Mouse (Mus musculus) liver, embryonic 16.5 days (tissue): ENCODE measurements around the gene Gp9. TPM values are rescaled to one million over a fixed set of nuclear protein-coding genes. Genes with fewer than 3 reads are reported as not detected.
"Not testable (repeated sequence)": the region's sequence is repeated elsewhere in the genome, so short reads cannot be mapped to it uniquely, and the experiment has no call there.

Experiments
- ATAC-seq: fragments of 200-750 bp; cut with Nextera tagmentation; 2 replicates; pipeline ENCODE4 v1.8.0; 2017; ENCODE audit warnings: low read depth, mild to moderate bottlenecking, moderate number of reproducible peaks, moderate library complexity
- H3K27ac ChIP-seq: fragments of 300-500 bp; sonication (generic); 2 replicates; pipeline ENCODE4 v1.5.1; 2014; ENCODE audit warnings: mild to moderate bottlenecking, low read length
- H3K27me3 ChIP-seq: fragments of 300-500 bp; sonication (generic); 2 replicates; pipeline ENCODE4 v1.6.1; 2014; ENCODE audit warnings: low read depth, low read length, mixed read lengths; ENCODE audit not compliant: control insufficient read depth, insufficient read depth
- H3K36me3 ChIP-seq: fragments of 300-500 bp; sonication (generic); 2 replicates; pipeline ENCODE4 v1.6.1; 2014; ENCODE audit warnings: mild to moderate bottlenecking; ENCODE audit not compliant: control insufficient read depth, insufficient read depth
- H3K4me1 ChIP-seq: fragments of 300-500 bp; sonication (generic); 2 replicates; pipeline ENCODE4 v1.6.1; 2014; ENCODE audit warnings: low read depth, low read length, mixed read lengths; ENCODE audit not compliant: control insufficient read depth
- H3K4me2 ChIP-seq: fragments of 300-500 bp; sonication (generic); 2 replicates; pipeline ENCODE4 v1.6.1; 2014; ENCODE audit warnings: low read depth, low read length, mixed read lengths
- H3K4me3 ChIP-seq: fragments of 300-500 bp; sonication (generic); 2 replicates; pipeline ENCODE4 v1.5.1; 2014; ENCODE audit warnings: low read depth, mild to moderate bottlenecking, low read length
- H3K9ac ChIP-seq: fragments of 300-500 bp; sonication (generic); 2 replicates; pipeline ENCODE4 v1.6.1; 2014; ENCODE audit warnings: low read depth, low read length
- H3K9me3 ChIP-seq: fragments of 300-500 bp; sonication (generic); replicated peaks from 2 replicates; pipeline ENCODE4 v1.6.1; 2016; ENCODE audit warnings: low read length; ENCODE audit not compliant: control insufficient read depth
- WGBS: fragments of 180-500 bp; shearing (Covaris S2); extraction: QIAGEN DNeasy Blood & Tissue Kit; methylation state at CpG from one replicate; pipeline ENCODE4 v1.1.7; 2014; ENCODE audit not compliant: insufficient replicate concordance; 5-methylcytosine and 5-hydroxymethylcytosine counted together
- polyA plus RNA-seq: library from polyadenylated mRNA; unstranded; fragments of >200 nt; fragmentation: Nextera tagmentation; extraction: Ambion mirVana; gene quantifications from 2 replicates; pipeline ENCODE4 v1.2.1, GENCODE M21; 2015

Gene Gp9
- polyA plus RNA-seq, 1 experiment from 2014 or later: 26.2 TPM

DNA sequence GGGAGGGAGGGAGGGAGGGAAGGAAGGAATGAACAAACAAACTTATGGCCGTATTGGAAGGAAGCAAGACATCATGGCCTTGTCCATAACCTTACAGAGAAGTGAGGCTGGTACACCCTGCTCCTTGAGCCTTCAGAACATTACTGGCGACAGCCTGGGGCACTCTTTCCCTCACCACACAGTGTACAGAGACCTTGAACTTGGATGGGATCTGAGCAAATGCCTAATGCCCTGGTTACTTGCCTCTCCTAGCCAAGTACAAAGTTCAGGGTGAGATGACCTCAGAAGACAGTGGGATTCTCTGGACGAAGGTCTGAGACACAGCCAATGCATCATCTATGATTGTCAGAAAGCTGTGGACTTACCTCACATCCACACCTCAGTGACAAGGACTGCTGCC, 18.0 kb upstream of the Gp9 start:
- H3K4me1 ChIP-seq: peaks cover 36% of the 10 kb centered on the region
- H3K27ac ChIP-seq: peak overlapping the region; percentile 73
- no peaks in the 10 kb centered on the region for H3K9me3 ChIP-seq
- WGBS: 49% methylated on average over 3 of the region's 3 CpGs
- no peak overlapping the region for H3K9ac ChIP-seq
- no peaks in the 10 kb centered on the region for H3K36me3 ChIP-seq
- H3K4me3 ChIP-seq: no peak overlapping the region
- H3K4me2 ChIP-seq: no peak overlapping the region
- ATAC-seq: no peak
- no peaks in the 10 kb centered on the region for H3K27me3 ChIP-seq

DNA sequence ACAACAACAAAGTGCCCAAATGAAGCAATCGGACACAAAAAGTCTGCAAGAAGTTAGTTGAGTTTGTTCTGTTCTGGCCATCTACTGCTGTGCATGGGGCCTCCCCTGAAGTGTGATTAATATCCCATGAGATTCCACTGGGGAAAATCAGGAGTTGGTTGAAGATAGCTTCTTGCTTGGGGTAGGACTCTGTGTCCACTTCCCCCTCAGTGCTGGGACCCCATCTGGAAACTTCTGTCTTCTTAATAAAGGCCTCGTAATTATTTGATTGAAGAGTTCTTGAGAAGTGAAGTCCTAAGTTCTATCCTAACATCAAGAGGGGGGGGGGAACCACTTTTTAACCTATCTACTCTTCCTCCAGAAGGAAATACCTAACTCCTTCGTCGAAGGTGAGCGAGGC, 15.7 kb upstream of the Gp9 start:
- Histone ChIP-seq H3K4me3 (no peak overlapping the region), H3K4me1 (peaks cover 33% of the 10 kb centered on the region), H3K9ac (no peak overlapping the region), H3K9me3 (no peaks in the 10 kb centered on the region), H3K36me3 (no peaks in the 10 kb centered on the region), H3K4me2 (no peak overlapping the region), H3K27me3 (no peaks in the 10 kb centered on the region), H3K27ac (peak overlapping the region; percentile 86)
- WGBS: 86% methylated on average over 5 of the region's 5 CpGs
- ATAC-seq: no peak

GRCm38 (mm10) chr6:87763376-87764280, 14.2 kb upstream of the Gp9 start:
- Histone ChIP-seq H3K4me1 (peaks cover 33% of the 10 kb centered on the region), H3K27me3 (no peaks in the 10 kb centered on the region), H3K9ac (peak overlapping the region; percentile 29), H3K9me3 (no peaks in the 10 kb centered on the region), H3K4me2 (peak overlapping the region; percentile 42), H3K4me3 (no peak overlapping the region), H3K36me3 (no peaks in the 10 kb centered on the region), H3K27ac (peak overlapping the region; percentile 86)
- WGBS: 30% methylated on average over 4 of the region's 4 CpGs
- ATAC-seq: peak; percentile 98

DNA sequence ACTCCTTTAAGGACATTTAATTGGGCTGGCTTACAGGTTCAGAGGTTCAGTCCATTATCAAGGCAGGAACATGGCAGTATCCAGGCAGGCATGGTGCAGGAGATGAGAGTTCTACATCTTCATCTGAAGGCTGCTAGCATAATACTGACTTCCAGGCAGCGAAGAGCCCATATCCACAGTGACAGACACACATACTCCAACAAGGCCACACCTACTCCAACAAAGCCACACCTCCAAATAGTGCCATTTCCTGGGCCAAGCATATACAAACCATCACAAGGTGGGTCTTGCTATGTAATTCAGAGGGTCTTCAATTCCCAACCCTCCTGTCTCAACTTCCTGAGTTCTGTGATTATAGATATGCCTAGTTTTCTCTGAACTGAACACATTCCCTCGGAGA, 13.6 kb upstream of the Gp9 start:
- H3K4me1 ChIP-seq: peaks cover 33% of the 10 kb centered on the region
- WGBS: 86% methylated on average over 2 of the region's 2 CpGs
- not testable (repeated sequence) for H3K36me3 ChIP-seq, H3K27ac ChIP-seq, H3K9ac ChIP-seq, H3K4me2 ChIP-seq, H3K4me3 ChIP-seq, H3K27me3 ChIP-seq, H3K9me3 ChIP-seq, ATAC-seq

- ATAC-seq: peak; percentile 47
- H3K27ac ChIP-seq: no peak overlapping the region
- no peaks in the 10 kb centered on the region for H3K36me3 ChIP-seq
- no peak overlapping the region for H3K4me2 ChIP-seq
- H3K4me1 ChIP-seq: peaks cover 1% of the 10 kb centered on the region; the same call in 1 of the 2 replicates
- 40% methylated on average over 8 of the region's 8 CpGs for WGBS
- no peaks in the 10 kb centered on the region for H3K9me3 ChIP-seq
- no peak overlapping the region for H3K4me3 ChIP-seq
- H3K27me3 ChIP-seq: no peaks in the 10 kb centered on the region
- H3K9ac ChIP-seq: no peak overlapping the region
These were observed 7.2 kb upstream of the Gp9 start for GRCm38 (mm10) chr6:87770626-87771025.

DNA sequence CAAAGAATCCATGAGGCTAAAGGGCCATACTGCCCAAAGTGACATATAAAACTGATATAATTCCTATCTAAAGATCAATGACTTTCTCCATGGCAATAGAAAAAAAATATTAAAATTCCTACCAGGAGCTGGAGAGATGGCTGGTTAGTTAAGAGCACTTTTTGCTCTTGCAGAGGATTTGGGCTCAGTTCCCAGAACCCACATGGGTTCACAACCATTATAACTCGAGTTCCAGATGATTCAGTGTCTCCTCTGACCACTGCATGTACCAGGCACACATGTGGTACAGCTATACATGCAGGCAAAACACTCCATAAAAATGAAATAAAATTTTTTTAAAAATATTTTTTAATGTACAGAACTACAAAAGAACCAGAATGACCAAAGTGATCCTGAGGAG, 3.4 kb upstream of the Gp9 start:
- 28% methylated on average over 1 of the region's 1 CpGs for WGBS
- Histone ChIP-seq H3K9ac (no peak overlapping the region), H3K27me3 (no peaks in the 10 kb centered on the region), H3K4me1 (peaks cover 34% of the 10 kb centered on the region), H3K9me3 (no peaks in the 10 kb centered on the region), H3K4me3 (no peak overlapping the region), H3K4me2 (no peak overlapping the region), H3K36me3 (no peaks in the 10 kb centered on the region), H3K27ac (no peak overlapping the region)
- ATAC-seq: no peak

GRCm38 (mm10) chr6:87774909-87775308, 3.0 kb upstream of the Gp9 start:
- H3K27ac ChIP-seq: no peak overlapping the region
- no peaks in the 10 kb centered on the region for H3K36me3 ChIP-seq
- H3K9ac ChIP-seq: no peak overlapping the region
- no peaks in the 10 kb centered on the region for H3K27me3 ChIP-seq
- no peaks in the 10 kb centered on the region for H3K9me3 ChIP-seq
- ATAC-seq: no peak
- no peak overlapping the region for H3K4me2 ChIP-seq
- no peak overlapping the region for H3K4me3 ChIP-seq
- peaks cover 34% of the 10 kb centered on the region for H3K4me1 ChIP-seq
- 44% methylated on average over 9 of the region's 9 CpGs for WGBS

DNA sequence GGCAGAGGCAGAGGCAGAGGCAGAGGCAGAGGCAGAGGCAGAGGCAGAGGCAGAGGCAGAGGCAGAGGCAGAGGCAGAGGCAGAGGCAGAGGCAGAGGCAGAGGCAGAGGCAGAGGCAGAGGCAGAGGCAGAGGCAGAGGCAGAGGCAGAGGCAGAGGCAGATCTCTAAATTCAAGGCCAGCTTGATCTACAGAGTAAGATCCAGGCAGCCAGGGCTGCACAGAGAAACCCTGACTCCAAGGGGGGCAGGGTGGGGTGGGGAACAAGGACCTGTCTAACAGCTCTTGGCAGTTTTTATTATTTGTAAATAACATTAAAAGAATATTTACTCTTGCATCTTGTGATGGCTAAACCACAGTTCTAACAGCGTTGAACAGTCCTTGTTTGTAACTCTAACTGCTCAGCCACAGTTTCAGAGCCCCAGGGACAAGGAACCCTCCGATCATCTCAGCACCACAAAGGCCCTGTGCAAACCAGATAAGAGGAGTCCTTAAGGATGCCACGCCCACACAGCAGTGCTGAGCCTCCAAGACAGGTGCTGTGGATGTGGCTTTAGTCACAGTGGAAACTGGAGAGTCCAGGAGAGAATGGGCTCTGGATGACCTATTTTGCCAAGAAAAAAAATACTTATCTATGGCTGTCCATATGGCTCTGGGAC, 2.2 kb upstream of the Gp9 start:
- Histone ChIP-seq H3K36me3 (no peaks in the 10 kb centered on the region), H3K4me2 (peak overlapping the region; percentile 73), H3K27me3 (no peaks in the 10 kb centered on the region), H3K9ac (peak overlapping the region; percentile 59), H3K4me3 (peak overlapping the region; percentile 49), H3K27ac (peak overlapping the region; percentile 89), H3K4me1 (peaks cover 34% of the 10 kb centered on the region), H3K9me3 (no peaks in the 10 kb centered on the region)
- ATAC-seq: peak; percentile 99
- WGBS: 17% methylated on average over 3 of the region's 3 CpGs

GRCm38 (mm10) chr6:87776663-87777062, 1.2 kb upstream of the Gp9 start:
- H3K27ac ChIP-seq: peak overlapping the region; percentile 89
- peak overlapping the region; percentile 73 for H3K4me2 ChIP-seq
- H3K36me3 ChIP-seq: no peaks in the 10 kb centered on the region
- H3K4me3 ChIP-seq: peak overlapping the region; percentile 49
- H3K9ac ChIP-seq: peak overlapping the region; percentile 59
- H3K4me1 ChIP-seq: peaks cover 34% of the 10 kb centered on the region
- no peaks in the 10 kb centered on the region for H3K27me3 ChIP-seq
- no peak; the same call in 1 of the 2 replicates for ATAC-seq
- H3K9me3 ChIP-seq: no peaks in the 10 kb centered on the region
- 60% methylated on average over 1 of the region's 1 CpGs for WGBS
